Mouse (Mus musculus): ENCODE results near the gene Tgfb3.

DNA sequence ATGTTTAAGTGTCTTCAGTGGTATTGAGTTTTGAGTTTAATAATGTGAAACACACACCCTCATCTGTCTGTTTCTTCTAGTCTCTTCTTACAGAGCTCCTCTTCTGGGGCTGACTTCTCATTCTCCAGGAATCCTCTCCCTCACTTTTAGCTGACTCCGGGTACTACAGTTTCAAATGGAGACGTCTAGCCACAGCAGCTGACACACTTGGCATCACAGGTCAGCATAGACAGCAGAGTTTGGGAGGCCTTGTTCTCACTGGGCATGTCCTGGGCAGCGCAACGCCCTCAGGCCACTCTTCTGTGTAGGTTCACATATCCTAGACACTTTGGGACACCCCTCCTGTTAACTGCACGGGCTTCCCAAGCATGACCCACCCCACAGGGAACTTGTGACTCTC is 39.8 kb downstream of the Tgfb3 start:
- no peak for TF ChIP-seq ZNF384 (IDR thresholded peaks at IDR 0.05; ENCODE audit: low read depth, low read length)
- no peak for TF ChIP-seq HCFC1 (IDR thresholded peaks at IDR 0.05; ENCODE audit: borderline replicate concordance, insufficient read depth, low read length)
- no peak for TF ChIP-seq ZC3H11A (IDR thresholded peaks at IDR 0.05; ENCODE audit: borderline replicate concordance, low read depth, low read length)
- no peak for TF ChIP-seq MAFK (IDR thresholded peaks at IDR 0.05; ENCODE audit: insufficient read depth, low read depth, low read length)
- no peak for TF ChIP-seq CHD2 (IDR thresholded peaks at IDR 0.05; ENCODE audit: low read depth, low read length)
